In the genomic region with DNA sequence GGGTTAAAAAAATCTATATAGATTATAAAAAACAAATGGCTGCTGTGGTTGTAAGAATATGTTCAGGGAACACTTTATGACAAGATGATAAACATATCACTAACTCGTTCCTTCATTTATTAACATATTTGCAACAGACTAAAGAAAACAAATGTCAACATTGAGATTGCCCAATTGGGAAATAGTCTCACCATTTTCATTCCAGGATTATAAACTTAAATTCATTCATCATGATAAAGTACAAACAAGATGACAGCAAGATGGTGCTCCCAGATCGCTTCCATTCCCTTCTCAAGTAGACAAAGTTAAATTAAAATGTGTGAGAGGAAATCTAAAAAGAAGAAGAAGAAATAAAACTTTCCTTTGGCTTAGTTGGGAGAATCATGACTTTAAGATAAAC, we compare ENCODE assay signal across 21 mouse cellular contexts.
"Had no signal": no experiment of that assay in that cellular context is flagged by ENCODE, and none has a peak within 500 bp of the region (broad histone marks: within the 10 kb centered on the region; RNA-seq: fewer than 3 reads in every experiment).

No protein-coding gene starts in this region.

- H3K4me2 ChIP-seq: heart, embryonic 12.5 days; hindbrain, embryonic 12.5 days; hindbrain, embryonic 14.5 days; kidney, embryonic 15.5 days; limb, embryonic 13.5 days had no signal

- ATAC-seq: forebrain, embryonic 16.5 days; hindbrain, embryonic 16.5 days; inflammation-experienced regulatory T-cells, adult 6 months; intestine, embryonic 16.5 days had no signal

- H3K27ac ChIP-seq: heart, embryonic 10.5 days; hindbrain, embryonic 10.5 days; hindbrain, embryonic 12.5 days; hindbrain, embryonic 14.5 days; kidney, embryonic 15.5 days; kidney, postnatal 0 days; limb, embryonic 13.5 days had no signal

- H3K36me3 ChIP-seq: heart, embryonic 10.5 days; heart, embryonic 12.5 days; hindbrain, embryonic 10.5 days; hindbrain, embryonic 12.5 days; kidney, embryonic 15.5 days had no signal

- H3K27me3 ChIP-seq: heart, embryonic 12.5 days; hindbrain, embryonic 12.5 days; kidney, embryonic 15.5 days; limb, embryonic 13.5 days had no signal

- H3K4me3 ChIP-seq: heart, embryonic 10.5 days; heart, embryonic 12.5 days; hindbrain, embryonic 10.5 days; hindbrain, embryonic 12.5 days; kidney, embryonic 15.5 days; limb, embryonic 13.5 days had no signal

- DNase-seq: gastrocnemius, postnatal 25 days; heart, adult 18-20 months; heart, postnatal 10 days; heart, postnatal 4 days; kidney, adult 11 months; kidney, postnatal 14 days; layer of hippocampus, adult 9-11 months; layer of hippocampus, postnatal 36 days; left cerebral cortex, postnatal 4 days had no signal

- H3K9me3 ChIP-seq: heart, embryonic 10.5 days; heart, embryonic 12.5 days; hindbrain, embryonic 10.5 days; hindbrain, embryonic 12.5 days; kidney, embryonic 15.5 days; limb, embryonic 13.5 days had no signal

- H3K4me1 ChIP-seq: heart, embryonic 10.5 days; heart, embryonic 12.5 days; hindbrain, embryonic 10.5 days; hindbrain, embryonic 12.5 days; kidney, embryonic 15.5 days; limb, embryonic 13.5 days had no signal

- H3K9ac ChIP-seq: heart, embryonic 12.5 days; hindbrain, embryonic 12.5 days; hindbrain, embryonic 14.5 days; kidney, embryonic 15.5 days; limb, embryonic 13.5 days had no signal
